Mouse (Mus musculus) right cerebral cortex, postnatal 14 days (tissue): ENCODE results near the gene Rbfox3.

Source experiments
- DNase-seq: peaks from one replicate; pipeline ENCODE4 v3.0.0; 2022

The Rbfox3 gene

DNA sequence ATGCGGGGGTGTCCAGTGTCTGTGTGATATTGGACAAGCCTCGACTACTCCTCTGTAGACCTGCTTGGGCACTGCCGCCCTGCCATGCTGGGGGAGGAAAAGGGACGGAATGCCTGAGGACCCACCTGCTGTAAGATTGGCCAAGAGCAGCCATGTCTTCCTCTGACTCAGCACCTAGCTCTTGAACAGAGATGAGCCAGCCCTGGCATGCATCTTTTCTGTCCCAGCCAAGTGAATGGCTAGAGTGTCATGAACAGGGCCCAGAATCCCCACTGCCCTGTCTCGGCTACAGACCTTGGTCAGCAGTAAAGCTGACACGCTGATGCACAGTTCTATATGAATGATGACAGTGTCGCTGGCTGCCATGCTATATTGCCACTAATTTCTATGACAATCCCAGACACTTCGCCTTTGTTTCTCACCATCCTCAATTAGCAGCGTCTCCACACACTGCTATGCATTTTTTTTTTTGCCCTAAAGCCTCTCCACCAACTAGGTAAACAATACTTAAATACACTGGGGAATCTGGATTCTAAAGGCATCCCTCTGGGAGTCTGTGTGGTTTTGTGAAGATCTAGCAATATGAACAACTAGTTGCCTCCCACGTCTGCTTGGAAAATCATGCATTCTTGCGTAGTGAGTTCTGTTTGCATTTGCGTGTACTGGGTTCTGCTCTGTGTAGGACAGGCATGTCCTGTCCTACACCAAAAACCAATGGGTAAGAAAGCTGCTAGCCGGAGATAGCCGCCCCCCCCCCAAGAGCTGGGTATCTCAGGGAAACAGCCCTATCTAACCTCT is 257.7 kb downstream of the Rbfox3 start:
- DNase-seq, result no peak

DNA sequence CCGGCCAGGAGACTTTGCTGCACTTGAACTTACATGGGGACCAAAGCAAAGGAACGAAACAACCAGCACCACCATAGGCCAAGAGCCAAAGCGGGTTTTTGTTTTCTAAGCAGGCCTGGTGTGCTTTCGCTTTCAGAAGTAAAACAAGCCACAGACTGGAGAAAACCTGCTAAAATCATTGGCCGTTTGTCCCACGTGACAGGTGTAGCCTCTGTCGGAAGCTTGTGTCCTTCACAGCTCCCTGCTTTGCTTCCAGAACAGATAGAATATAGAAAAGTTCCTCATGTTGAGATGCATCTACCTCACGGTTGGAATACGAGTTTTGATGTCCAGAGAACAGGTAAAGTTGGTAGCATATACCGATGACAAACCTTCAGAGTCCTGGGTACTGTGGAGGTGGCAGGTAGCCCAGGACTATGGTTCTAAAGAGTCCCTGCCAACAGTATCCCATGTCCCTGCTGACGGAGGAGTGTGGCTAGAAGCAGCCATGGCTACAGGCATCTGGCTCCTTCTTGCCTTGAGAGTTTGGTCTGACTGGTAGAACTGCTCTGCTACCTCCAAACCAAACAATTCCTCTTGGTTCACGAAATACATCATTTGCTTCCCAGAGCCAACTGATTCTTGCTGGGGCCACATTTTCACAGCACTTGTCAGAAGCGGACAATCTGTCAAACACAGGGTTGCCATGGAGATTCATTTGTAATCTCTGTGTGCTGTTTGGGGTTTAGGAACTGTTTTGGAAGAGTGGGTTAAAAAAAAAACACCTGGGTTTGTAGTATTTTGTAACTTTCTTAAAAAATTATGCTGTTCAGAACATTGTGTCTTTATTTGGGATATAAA is 258.8 kb downstream of the Rbfox3 start:
- no peak for DNase-seq

DNA sequence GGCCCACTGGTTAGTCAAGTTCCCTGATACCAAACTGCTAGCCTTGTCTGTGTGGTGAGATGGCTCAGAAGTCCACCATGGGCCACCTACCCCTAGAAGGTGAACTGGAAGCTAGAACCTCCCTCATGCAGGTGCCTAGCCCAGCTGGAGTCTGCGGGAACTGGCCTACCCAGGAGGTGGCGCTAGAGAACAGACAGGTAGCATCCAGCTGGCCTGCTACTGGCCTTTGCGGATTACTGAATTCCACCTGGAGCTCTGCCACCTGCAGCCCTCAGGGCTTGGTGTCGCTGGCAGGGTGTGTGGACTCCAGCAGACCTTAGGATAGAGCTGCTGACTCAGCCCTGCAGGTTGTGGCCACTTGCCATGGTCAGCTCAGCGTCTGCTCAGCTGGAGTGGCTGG is 263.0 kb downstream of the Rbfox3 start:
- peak; percentile 41 for DNase-seq

- DNase-seq, result peak; percentile 29
Measured at GRCm38 (mm10) chr11:118646864-118647263, 264.5 kb downstream of the Rbfox3 start.

- no peak for DNase-seq
Measured at GRCm38 (mm10) chr11:118645158-118645557, 266.2 kb downstream of the Rbfox3 start.

DNA sequence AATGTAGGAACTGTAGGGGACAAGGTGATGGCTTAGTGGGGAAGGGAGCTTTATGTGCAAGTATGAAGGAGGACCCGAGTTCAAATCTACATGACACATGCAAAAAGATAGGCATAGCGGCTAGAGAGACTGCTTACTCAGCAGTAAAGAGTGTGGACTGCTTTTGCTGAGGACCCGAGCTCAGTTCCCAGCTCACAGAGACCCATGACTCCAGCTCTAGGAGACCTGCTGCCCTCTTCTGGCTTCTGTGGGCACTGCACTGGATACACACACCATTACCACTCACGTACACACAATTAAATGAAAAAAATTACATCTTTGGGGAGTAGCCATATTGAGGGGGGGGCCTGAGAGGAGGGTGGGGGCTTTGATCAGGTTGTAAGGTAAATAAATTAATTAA is 270.7 kb downstream of the Rbfox3 start:
- no peak for DNase-seq

GRCm38 (mm10) chr11:118637718-118638117 is 273.7 kb downstream of the Rbfox3 start:
- no peak for DNase-seq

- DNase-seq, result no peak
Measured at GRCm38 (mm10) chr11:118634647-118635046, 276.8 kb downstream of the Rbfox3 start.

DNA sequence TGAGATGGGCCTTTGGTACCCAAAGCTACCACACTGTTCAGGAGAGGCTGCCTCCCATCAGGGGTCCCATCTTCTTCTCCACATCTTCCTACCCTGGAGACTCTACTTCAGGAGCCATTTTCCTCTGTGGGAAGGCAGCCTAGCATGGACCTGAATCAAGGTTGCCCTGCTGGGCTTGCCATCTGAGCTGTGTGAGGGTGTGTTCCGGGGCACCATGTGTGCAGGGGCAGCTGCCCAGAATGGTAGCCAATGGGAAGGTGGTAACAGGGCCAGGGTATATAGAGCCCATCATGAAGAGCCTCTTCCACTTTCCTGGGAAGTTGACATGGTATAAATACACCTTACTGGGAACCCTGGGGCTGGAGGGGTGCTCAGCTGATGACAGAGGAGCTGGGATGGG is 281.7 kb downstream of the Rbfox3 start:
- DNase-seq, result no peak

- no peak for DNase-seq
Measured at GRCm38 (mm10) chr11:118627541-118627940, 283.9 kb downstream of the Rbfox3 start.

DNA sequence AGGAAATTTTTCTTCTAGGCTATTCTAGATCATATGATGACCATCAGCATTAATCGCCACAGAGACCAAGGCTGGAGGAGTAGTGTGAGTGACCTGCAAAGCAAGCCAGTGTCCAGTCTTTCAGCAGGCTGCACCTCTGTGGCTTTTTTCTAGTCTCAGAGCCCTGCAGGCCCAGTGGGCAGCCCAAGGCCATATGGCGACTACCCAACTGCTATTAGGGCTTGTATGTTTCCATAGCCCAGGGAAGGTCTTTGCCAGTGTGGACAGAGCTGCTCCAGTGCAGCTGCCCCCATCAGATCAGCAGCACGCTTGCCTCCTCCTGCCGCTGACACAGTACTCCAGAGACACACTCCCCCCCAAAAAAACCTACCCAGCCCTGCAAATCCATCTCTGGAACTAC is 290.5 kb downstream of the Rbfox3 start:
- DNase-seq, result no peak

- no peak for DNase-seq
Measured at GRCm38 (mm10) chr11:118614126-118614525, 297.3 kb downstream of the Rbfox3 start.

- no peak for DNase-seq
Measured at GRCm38 (mm10) chr11:118610128-118610527, 301.3 kb downstream of the Rbfox3 start.

DNA sequence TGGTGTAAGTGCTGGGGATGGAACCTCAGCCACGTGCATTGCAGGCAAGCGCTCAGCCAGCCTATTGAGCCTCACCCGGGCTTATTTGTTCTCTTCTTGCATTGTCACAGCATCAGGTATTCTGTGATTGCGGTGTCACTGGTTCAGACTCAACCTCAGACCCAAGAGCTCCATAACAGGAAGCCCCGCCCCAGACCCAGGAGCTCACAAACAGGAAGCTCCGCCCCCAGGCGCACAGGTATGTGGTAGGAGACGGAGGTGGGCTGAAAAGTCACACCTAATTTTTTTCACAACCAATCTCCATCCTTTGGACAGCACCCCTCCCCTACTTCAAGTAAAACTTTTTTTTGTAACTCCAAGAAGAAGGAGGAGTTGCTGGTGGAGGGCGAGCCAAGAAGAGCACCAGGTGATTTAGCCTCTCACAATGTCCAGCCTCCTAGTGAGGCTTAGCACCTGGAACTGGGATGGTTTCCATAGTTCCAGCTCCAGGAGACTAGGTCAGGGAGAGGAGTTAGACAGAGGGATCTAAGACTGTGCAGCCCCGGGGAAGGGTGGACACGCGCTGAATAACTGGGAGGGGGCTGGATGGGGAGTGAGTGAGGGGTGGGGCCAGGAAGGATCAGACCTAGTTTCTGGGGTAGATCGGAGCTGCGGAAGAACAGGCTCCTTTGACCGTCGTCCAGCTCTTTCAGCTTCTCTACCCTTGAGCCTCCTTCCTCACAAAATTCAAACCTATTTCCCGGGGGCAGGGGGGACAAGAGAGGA is 302.0 kb downstream of the Rbfox3 start:
- DNase-seq, result no peak

DNA sequence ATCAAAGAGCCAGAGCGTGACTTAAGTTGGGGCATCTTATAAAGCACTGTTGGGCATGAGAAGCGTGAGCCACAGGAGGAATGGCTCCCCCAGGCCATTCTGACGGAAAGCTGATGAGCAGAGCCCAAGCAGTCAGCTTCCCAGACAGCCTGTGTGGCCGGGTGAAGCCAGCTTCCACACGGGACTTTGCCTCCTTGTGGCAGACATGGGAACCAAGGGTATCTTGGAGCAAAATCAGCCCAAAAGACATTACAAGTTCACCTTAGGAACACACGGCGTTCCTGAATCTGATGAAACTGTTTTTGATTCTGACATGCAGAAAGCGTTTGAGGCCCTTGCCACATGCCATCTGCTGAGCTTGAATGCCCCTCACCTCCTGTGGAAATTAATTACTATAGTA is 303.5 kb downstream of the Rbfox3 start:
- DNase-seq, result no peak

DNA sequence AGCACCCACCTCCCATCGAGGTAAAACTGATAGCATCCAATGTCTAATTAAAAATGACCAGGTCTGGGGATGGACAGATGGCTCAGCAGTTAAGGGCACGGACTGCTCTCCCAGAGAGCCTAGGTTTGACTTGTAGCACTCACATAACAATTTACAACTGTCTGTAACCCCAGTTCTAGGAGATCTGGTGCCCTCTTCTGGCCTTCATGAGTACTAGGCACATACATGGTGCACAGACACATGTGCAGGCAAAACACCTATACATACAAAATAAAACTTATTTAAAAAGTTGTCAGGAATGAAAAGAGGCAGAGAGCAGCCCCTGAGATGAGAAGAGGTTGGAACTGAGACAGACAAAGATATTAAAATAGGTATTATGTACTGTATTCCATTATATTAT is 305.8 kb downstream of the Rbfox3 start:
- no peak for DNase-seq

GRCm38 (mm10) chr11:118604206-118604605 is 307.2 kb downstream of the Rbfox3 start:
- no peak for DNase-seq

DNA sequence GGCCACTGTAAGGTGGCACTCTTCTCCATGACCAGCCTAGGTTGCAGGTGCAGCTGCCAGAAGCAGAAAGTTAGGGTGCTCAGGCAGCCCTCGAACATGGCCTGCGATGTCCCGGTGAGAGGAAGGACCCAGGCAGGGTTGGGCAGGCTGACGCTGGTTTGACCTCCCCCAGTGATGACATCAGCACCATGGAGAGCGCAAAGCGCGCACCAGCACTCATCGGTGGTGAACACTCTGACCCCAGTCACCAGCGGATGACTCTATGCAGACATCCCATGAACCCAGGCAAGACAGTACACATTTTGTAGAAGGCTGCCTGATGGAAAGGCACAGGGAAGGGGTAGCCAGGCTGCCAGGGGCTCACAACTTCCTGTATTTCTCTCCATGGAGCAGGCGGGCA is 308.3 kb downstream of the Rbfox3 start:
- DNase-seq, result no peak

GRCm38 (mm10) chr11:118601484-118601883 is 309.9 kb downstream of the Rbfox3 start:
- no peak for DNase-seq

DNA sequence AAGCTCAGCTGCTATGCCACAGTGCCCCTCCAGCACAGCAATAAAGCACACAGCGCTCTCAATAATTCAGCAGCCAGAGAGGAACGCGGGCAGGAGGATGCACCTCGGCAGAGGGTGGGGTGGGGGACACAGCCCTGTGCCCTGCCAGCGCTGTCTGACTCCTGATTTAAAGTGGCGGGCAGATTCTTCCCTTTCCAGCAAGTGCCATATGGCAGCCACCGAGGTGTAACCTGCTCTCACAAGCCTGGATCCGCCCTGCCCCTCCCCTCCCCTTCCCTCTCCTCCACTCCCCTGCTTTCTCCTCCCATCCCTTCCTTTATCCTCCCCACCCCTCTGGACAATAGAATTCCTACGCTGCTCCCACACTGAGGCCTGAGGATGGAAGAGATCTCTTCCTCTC is 311.2 kb downstream of the Rbfox3 start:
- DNase-seq, result no peak

- DNase-seq, result no peak
Measured at GRCm38 (mm10) chr11:118598726-118599125, 312.7 kb downstream of the Rbfox3 start.

GRCm38 (mm10) chr11:118584826-118585225 is 326.6 kb downstream of the Rbfox3 start:
- peak; percentile 67 for DNase-seq

GRCm38 (mm10) chr11:118583989-118584388 is 327.4 kb downstream of the Rbfox3 start:
- DNase-seq, result no peak
